ENCODE assay signal across 9 mouse cellular contexts in genomic region chrX:84001294-84001693, GRCm38 (mm10).
DNase-seq lines count a peak whose midpoint lies in the region; ATAC-seq and TF ChIP-seq lines count a peak whose summit lies in the region.
"Had no signal": no experiment of that assay in that cellular context is flagged by ENCODE, and none has a peak within 500 bp of the region (broad histone marks: within the 10 kb centered on the region; RNA-seq: fewer than 3 reads in every experiment).

No protein-coding gene starts in this region.

- no peak overlapping the region for H3K4me3 ChIP-seq in kidney, embryonic 14.5 days (ENCODE audit: low read length)
- no peak overlapping the region for H3K4me3 ChIP-seq in MEL (ENCODE audit: control insufficient read depth in 1 of 2, insufficient read depth in 1 of 2, low read depth in 2 of 2, low read length in 2 of 2)
- H3K4me3 ChIP-seq in bone marrow macrophage, adult 2 months (ENCODE audit: insufficient read depth, low read length): no peak overlapping the region
- H3K4me3 ChIP-seq in embryonic fibroblast, embryonic 13.5 days (ENCODE audit: insufficient read depth, low read length): no peak overlapping the region
- H3K4me3 ChIP-seq: embryonic facial prominence, embryonic 12.5 days had no signal

- no peak overlapping the region for H3K9ac ChIP-seq in kidney, embryonic 14.5 days (ENCODE audit: low read depth, low read length)
- no peak overlapping the region for H3K9ac ChIP-seq in MEL (ENCODE audit: control insufficient read depth, low read depth, low read length, poor library complexity, severe bottlenecking)
- H3K9ac ChIP-seq: embryonic facial prominence, embryonic 12.5 days had no signal

- ATAC-seq in kidney, embryonic 14.5 days (ENCODE audit: low FRiP score, low TSS enrichment): no peak

- TF ChIP-seq POLR2A in MEL (IDR thresholded peaks at IDR 0.05; ENCODE audit: control insufficient read depth in 1 of 2, insufficient read depth in 1 of 2, low read depth in 1 of 2, low read length in 2 of 2, poor library complexity in 1 of 2): no peak
- TF ChIP-seq POLR2A in bone marrow macrophage, adult 2 months (IDR thresholded peaks at IDR 0.05; ENCODE audit: borderline replicate concordance, low read depth, low read length): no peak
- TF ChIP-seq POLR2A in embryonic fibroblast, embryonic 13.5 days (IDR thresholded peaks at IDR 0.05; ENCODE audit: low read depth, low read length): no peak

- no peaks in the 10 kb centered on the region for H3K9me3 ChIP-seq in kidney, embryonic 14.5 days (ENCODE audit: control insufficient read depth, low read length)
- H3K9me3 ChIP-seq in MEL (replicated peaks; ENCODE audit: insufficient read depth, low read length): no peaks in the 10 kb centered on the region
- H3K9me3 ChIP-seq: embryonic facial prominence, embryonic 12.5 days had no signal

- no peaks in the 10 kb centered on the region for H3K27me3 ChIP-seq in kidney, embryonic 14.5 days (ENCODE audit: control insufficient read depth, insufficient read depth, low read length)
- no peaks in the 10 kb centered on the region for H3K27me3 ChIP-seq in MEL (ENCODE audit: control insufficient read depth in 1 of 2, insufficient read depth in 2 of 2, low read length in 2 of 2)
- H3K27me3 ChIP-seq: embryonic facial prominence, embryonic 12.5 days had no signal

- peak; percentile 4 for DNase-seq in kidney, adult 11 months
- DNase-seq in MEL (ENCODE audit: low read depth, low spot score): peak; percentile 31
- peak; percentile 7 to 19 for DNase-seq in layer of hippocampus, postnatal 36 days
- peak; percentile 23 for DNase-seq in right cerebral cortex, adult 2 months (ENCODE audit: low spot score in 2 of 2)
- DNase-seq in natural killer cell, adult 2 months (ENCODE audit: low spot score in 2 of 2): no peak

- no peak overlapping the region for H3K4me2 ChIP-seq in kidney, embryonic 14.5 days (replicated peaks; ENCODE audit: low read depth, low read length)
- H3K4me2 ChIP-seq: embryonic facial prominence, embryonic 12.5 days had no signal

- peak; percentile 42 for TF ChIP-seq RAD21 in MEL (IDR thresholded peaks at IDR 0.05; ENCODE audit: low read depth, low read length)

- TF ChIP-seq CTCF in MEL (IDR thresholded peaks at IDR 0.05 in 2 of 3, conservative IDR thresholded peaks at IDR 0.05 in 1 of 3; ENCODE audit: control insufficient read depth in 1 of 3, insufficient read depth in 1 of 3, low read depth in 2 of 3, low read length in 3 of 3, poor library complexity in 1 of 3, severe bottlenecking in 1 of 3): peak; percentile 51 to 69 (median 54)
- TF ChIP-seq CTCF in bone marrow macrophage, adult 2 months (IDR thresholded peaks at IDR 0.05; ENCODE audit: low read depth, low read length): 0 out of 2 replicates have a peak, but pooled peaks have one; percentile 20
- TF ChIP-seq CTCF in embryonic fibroblast, embryonic 13.5 days (IDR thresholded peaks at IDR 0.05; ENCODE audit: borderline replicate concordance, insufficient read depth, low read length): peak; percentile 39; the same call in 1 of the 2 replicates

- TF ChIP-seq EP300 in MEL (IDR thresholded peaks at IDR 0.05; ENCODE audit: low read depth in 1 of 2, low read length in 2 of 2): no peak

- H3K27ac ChIP-seq in kidney, embryonic 14.5 days (ENCODE audit: low read depth, low read length): no peak overlapping the region
- H3K27ac ChIP-seq in MEL (ENCODE audit: control insufficient read depth, low read depth, low read length): no peak overlapping the region
- no peak overlapping the region for H3K27ac ChIP-seq in bone marrow macrophage, adult 2 months (ENCODE audit: insufficient read depth, low read depth, low read length)
- H3K27ac ChIP-seq in embryonic fibroblast, embryonic 13.5 days (ENCODE audit: insufficient read depth, low read length): no peak overlapping the region
- H3K27ac ChIP-seq: embryonic facial prominence, embryonic 12.5 days had no signal

- WGBS in kidney, embryonic 14.5 days: 40% methylated on average over 7 of the region's 7 CpGs

- no peaks in the 10 kb centered on the region for H3K4me1 ChIP-seq in kidney, embryonic 14.5 days (ENCODE audit: control insufficient read depth, insufficient read depth, low read length)
- no peaks in the 10 kb centered on the region for H3K4me1 ChIP-seq in MEL (ENCODE audit: control insufficient read depth in 1 of 2, insufficient read depth in 2 of 2, low read length in 2 of 2)
- H3K4me1 ChIP-seq in bone marrow macrophage, adult 2 months (ENCODE audit: control insufficient read depth, insufficient read depth, low read length): no peaks in the 10 kb centered on the region
- H3K4me1 ChIP-seq in embryonic fibroblast, embryonic 13.5 days (ENCODE audit: control insufficient read depth, insufficient read depth, low read length): no peaks in the 10 kb centered on the region
- H3K4me1 ChIP-seq: embryonic facial prominence, embryonic 12.5 days had no signal

- H3K36me3 ChIP-seq in kidney, embryonic 14.5 days (ENCODE audit: control insufficient read depth, insufficient read depth, low read length): no peaks in the 10 kb centered on the region
- H3K36me3 ChIP-seq in MEL (ENCODE audit: control insufficient read depth in 1 of 2, insufficient read depth in 2 of 2, low read length in 2 of 2): no peaks in the 10 kb centered on the region
- H3K36me3 ChIP-seq: embryonic facial prominence, embryonic 12.5 days had no signal

- no peaks in the 10 kb centered on the region for H3K79me2 ChIP-seq in MEL (ENCODE audit: control insufficient read depth, insufficient read depth, low read length, poor library complexity)

TF ChIP-seq in MEL, 35 proteins besides CTCF, POLR2A, EP300 and RAD21:
- no peak for TF ChIP-seq CHD1 (IDR thresholded peaks at IDR 0.05; ENCODE audit: low read depth, low read length)
- TF ChIP-seq MYC (IDR thresholded peaks at IDR 0.05; ENCODE audit: low read depth, low read length): no peak
- TF ChIP-seq GABPA (IDR thresholded peaks at IDR 0.05; ENCODE audit: low read depth, low read length): no peak
- TF ChIP-seq KAT2A (conservative IDR thresholded peaks at IDR 0.05; ENCODE audit: low read depth, low read length): no peak
- TF ChIP-seq BHLHE40 (IDR thresholded peaks at IDR 0.05; ENCODE audit: borderline replicate concordance, low read depth, low read length): no peak
- TF ChIP-seq ZMIZ1 (IDR thresholded peaks at IDR 0.05; ENCODE audit: low read depth, low read length): no peak
- no peak for TF ChIP-seq POLR2AphosphoS5 (IDR thresholded peaks at IDR 0.05; ENCODE audit: borderline replicate concordance, low read depth, low read length)
- no peak for TF ChIP-seq MAFK (IDR thresholded peaks at IDR 0.05; ENCODE audit: borderline replicate concordance, low read depth, low read length)
- TF ChIP-seq NRF1 (IDR thresholded peaks at IDR 0.05; ENCODE audit: insufficient read depth, low read depth, low read length, poor library complexity, severe bottlenecking): no peak
- TF ChIP-seq CHD2 (IDR thresholded peaks at IDR 0.05; ENCODE audit: low read length): no peak
- peak; percentile 3; the same call in 1 of the 2 replicates for TF ChIP-seq ZC3H11A (IDR thresholded peaks at IDR 0.05; ENCODE audit: low read depth, low read length)
- TF ChIP-seq MYB (IDR thresholded peaks at IDR 0.05; ENCODE audit: low read depth, low read length): no peak
- no peak for TF ChIP-seq USF2 (IDR thresholded peaks at IDR 0.05; ENCODE audit: borderline replicate concordance in 1 of 2, insufficient read depth in 1 of 2, low read depth in 1 of 2, low read length in 2 of 2)
- TF ChIP-seq HCFC1 (IDR thresholded peaks at IDR 0.05; ENCODE audit: low read depth, low read length): no peak
- no peak for TF ChIP-seq ZKSCAN1 (IDR thresholded peaks at IDR 0.05; ENCODE audit: low read depth, low read length)
- peak; percentile 52 for TF ChIP-seq SMC3 (IDR thresholded peaks at IDR 0.05; ENCODE audit: low read depth, low read length)

Comparison
In these comparisons a context has a peak if more than half of its experiments do, and no peak if none do; other contexts are left out.
1. DNase-seq: peak in kidney, adult 11 months (single experiment), MEL (single experiment), layer of hippocampus, postnatal 36 days (2 of 2) and right cerebral cortex, adult 2 months (2 of 2); none in natural killer cell, adult 2 months (0 of 2).
2. Peak in every context shown above with its lines, with median percentiles within 50 percentile points of each other: CTCF ChIP-seq.